Mouse (Mus musculus) kidney, adult 2 months (tissue): ENCODE measurements at regions not wholly inside any gene's neighbourhood (a gene's known extent, or its start where the extent isn't known, plus 50 kb on each side); places are given as distances from the start of the nearest gene placed in this dataset.
A peak's percentile ranks its signal among the peaks of the same experiment; 100 is the strongest.

ENCODE experiments used
- DNase-seq: peaks from one replicate; pipeline ENCODE4 v3.0.0; 2021
- H3K27ac ChIP-seq: fragments of 200-500 bp; 2 replicates; pipeline ENCODE4 v1.5.1; 2012; ENCODE audit warnings: low read depth, low read length, control low read depth, inconsistent platforms; ENCODE audit not compliant: insufficient read depth
- H3K27me3 ChIP-seq: fragments of 200-500 bp; replicated peaks from 2 replicates; pipeline ENCODE4 v1.6.1; 2012; ENCODE audit warnings: mild to moderate bottlenecking, moderate library complexity, low read length, inconsistent platforms; ENCODE audit not compliant: control insufficient read depth, insufficient read depth
- H3K36me3 ChIP-seq: fragments of 200-500 bp; 2 replicates; pipeline ENCODE4 v1.6.1; 2012; ENCODE audit warnings: mild to moderate bottlenecking, moderate library complexity, low read length, inconsistent platforms; ENCODE audit not compliant: control insufficient read depth, insufficient read depth
- H3K4me1 ChIP-seq: fragments of 200-500 bp; 2 replicates; pipeline ENCODE4 v1.6.1; 2011; ENCODE audit warnings: low read length; ENCODE audit not compliant: control insufficient read depth, insufficient read depth
- H3K4me3 ChIP-seq: fragments of 200-500 bp; 2 replicates; pipeline ENCODE4 v1.5.1; 2011; ENCODE audit warnings: mild to moderate bottlenecking, low read depth, low read length, control low read depth; ENCODE audit not compliant: insufficient read depth
- CTCF ChIP-seq: fragments of 200-500 bp; conservative IDR thresholded peaks from 2 replicates; pipeline ENCODE4 v1.5.1; 2011; ENCODE audit warnings: low read depth, mild to moderate bottlenecking, control low read depth, low read length, moderate library complexity, mixed read lengths; ENCODE audit not compliant: insufficient read depth, insufficient read length
- POLR2A ChIP-seq: fragments of 200-500 bp; IDR thresholded peaks from one replicate; pipeline ENCODE4 v1.6.1; 2011; ENCODE audit warnings: low read depth, low read length, control low read depth
- WGBS: fragments of 180-500 bp; shearing (Covaris S2); methylation state at CpG from one replicate; pipeline ENCODE4 v1.1.7; 2018; 5-methylcytosine and 5-hydroxymethylcytosine counted together

- Histone ChIP-seq H3K27me3 (no peaks in the 10 kb centered on the region), H3K27ac (no peak overlapping the region), H3K4me3 (no peak overlapping the region), H3K4me1 (no peaks in the 10 kb centered on the region), H3K36me3 (no peaks in the 10 kb centered on the region)
- DNase-seq, result no peak
- TF ChIP-seq CTCF (no peak), POLR2A (no peak)
- 71% methylated on average over 3 of the region's 3 CpGs for WGBS
These were observed 174.9 kb upstream of the Adgrl4 start for GRCm38 (mm10) chr3:151262821-151263220.

DNA sequence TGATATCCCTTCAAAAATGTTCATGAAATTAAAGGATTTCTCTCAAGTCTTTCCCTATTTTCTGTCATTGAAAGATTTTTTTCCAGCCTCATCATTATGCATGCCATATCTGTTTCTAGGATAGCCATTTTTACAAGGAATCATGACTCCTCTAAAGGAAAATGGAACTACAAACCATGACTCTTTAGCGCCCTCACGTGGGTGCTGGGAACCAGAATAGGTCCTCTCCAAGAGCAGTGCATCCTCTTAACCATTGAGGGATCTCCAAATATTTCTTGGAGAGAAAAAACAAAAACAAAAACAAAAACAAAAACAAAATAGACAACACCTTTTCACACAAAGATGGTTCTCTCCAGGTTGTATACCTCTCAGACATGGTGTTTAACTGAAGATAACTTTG lies 172.0 kb upstream of the Adgrl4 start:
- Histone ChIP-seq H3K4me1 (no peaks in the 10 kb centered on the region), H3K36me3 (no peaks in the 10 kb centered on the region), H3K27ac (no peak overlapping the region), H3K27me3 (no peaks in the 10 kb centered on the region), H3K4me3 (no peak overlapping the region)
- peak; percentile 2 for DNase-seq
- TF ChIP-seq POLR2A, result no peak
- TF ChIP-seq CTCF, result no peak
- WGBS, result 25% methylated on average over 2 of the region's 2 CpGs

DNA sequence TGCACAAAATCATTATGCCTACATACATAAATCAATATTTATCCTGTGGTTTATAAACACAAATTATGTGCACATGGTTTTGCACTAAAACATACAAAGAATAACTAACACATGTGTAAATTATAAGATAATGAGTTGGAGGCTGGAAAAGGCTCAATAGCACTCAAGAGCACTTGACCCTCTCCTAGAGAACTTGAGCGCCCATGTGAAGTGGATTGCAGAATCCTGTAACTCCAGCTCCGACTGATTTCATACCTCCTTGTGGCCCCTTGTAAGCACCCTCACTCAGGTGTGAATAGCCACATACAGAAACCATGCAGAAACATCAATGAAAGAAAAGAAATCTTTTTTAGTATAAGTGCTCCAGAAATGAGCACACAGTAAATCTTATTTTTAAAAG lies 168.2 kb upstream of the Adgrl4 start:
- Histone ChIP-seq H3K4me1 (no peaks in the 10 kb centered on the region), H3K27ac (no peak overlapping the region), H3K4me3 (no peak overlapping the region), H3K36me3 (no peaks in the 10 kb centered on the region), H3K27me3 (no peaks in the 10 kb centered on the region)
- no peak for DNase-seq
- TF ChIP-seq CTCF, result no peak
- TF ChIP-seq POLR2A, result no peak
- 74% methylated on average over 2 of the region's 2 CpGs for WGBS

DNA sequence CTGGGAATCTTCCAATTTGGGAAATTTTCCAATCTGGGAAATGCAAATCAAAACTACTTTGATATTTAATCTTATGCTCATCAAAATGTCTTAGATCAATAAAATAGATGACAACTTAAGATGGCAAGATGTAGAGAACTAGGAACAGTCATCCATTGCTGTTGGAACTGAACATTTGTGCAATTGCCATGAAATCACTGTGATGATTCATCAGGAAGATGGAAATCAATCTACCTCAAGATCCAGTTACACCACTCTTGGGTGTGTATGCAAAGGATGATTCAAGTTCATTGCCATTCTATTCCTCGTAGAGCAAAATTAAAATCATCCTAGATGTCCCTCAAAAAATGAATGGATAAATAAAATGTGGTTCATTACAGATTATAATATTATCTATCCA lies 153.9 kb upstream of the Adgrl4 start:
- DNase-seq, result no peak
- no peak overlapping the region for H3K4me3 ChIP-seq
- no peaks in the 10 kb centered on the region for H3K27me3 ChIP-seq
- no peaks in the 10 kb centered on the region for H3K36me3 ChIP-seq
- no peak overlapping the region for H3K27ac ChIP-seq
- no peaks in the 10 kb centered on the region for H3K4me1 ChIP-seq
- 94% methylated on average over 1 of the region's 1 CpGs for WGBS
- no peak for TF ChIP-seq POLR2A

- no peaks in the 10 kb centered on the region; the same call in 1 of the 2 replicates for H3K4me1 ChIP-seq
- H3K27me3 ChIP-seq, result no peaks in the 10 kb centered on the region
- WGBS, result 54% methylated on average over 11 of the region's 11 CpGs
- H3K36me3 ChIP-seq, result no peaks in the 10 kb centered on the region
- no peak for TF ChIP-seq CTCF
- TF ChIP-seq POLR2A, result no peak
- H3K4me3 ChIP-seq, result no peak overlapping the region
- H3K27ac ChIP-seq, result peak overlapping the region; percentile 71
- peak; percentile 62 for DNase-seq
These were observed 143.6 kb upstream of the Adgrl4 start for GRCm38 (mm10) chr3:151293981-151294605.

- no peaks in the 10 kb centered on the region for H3K36me3 ChIP-seq
- H3K27ac ChIP-seq, result peak overlapping the region; percentile 71
- no peaks in the 10 kb centered on the region for H3K27me3 ChIP-seq
- 72% methylated on average over 7 of the region's 7 CpGs for WGBS
- DNase-seq, result no peak
- no peak for TF ChIP-seq POLR2A
- no peak for TF ChIP-seq CTCF
- no peak overlapping the region for H3K4me3 ChIP-seq
- no peaks in the 10 kb centered on the region; the same call in 1 of the 2 replicates for H3K4me1 ChIP-seq
These were observed 143.1 kb upstream of the Adgrl4 start for GRCm38 (mm10) chr3:151294606-151295005.

GRCm38 (mm10) chr3:151295027-151295426 lies 142.7 kb upstream of the Adgrl4 start:
- no peaks in the 10 kb centered on the region for H3K27me3 ChIP-seq
- H3K4me1 ChIP-seq, result no peaks in the 10 kb centered on the region; the same call in 1 of the 2 replicates
- DNase-seq, result peak; percentile 44
- 46% methylated on average over 9 of the region's 9 CpGs for whole genome bisulfite sequencing
- no peak for TF ChIP-seq CTCF
- no peak for TF ChIP-seq POLR2A
- H3K36me3 ChIP-seq, result no peaks in the 10 kb centered on the region
- H3K4me3 ChIP-seq, result no peak overlapping the region
- H3K27ac ChIP-seq, result peak overlapping the region; percentile 71
